Mouse (Mus musculus): ENCODE data around the gene 4930432K21Rik. TPM values are rescaled to one million over a fixed set of nuclear protein-coding genes. Genes with fewer than 3 reads are reported as not detected.
A peak's percentile ranks its signal among the peaks of the same experiment; 100 is the strongest.

The 4930432K21Rik gene
- polyA plus RNA-seq, 1 experiment from 2014 or later, result 1.9 TPM

DNA sequence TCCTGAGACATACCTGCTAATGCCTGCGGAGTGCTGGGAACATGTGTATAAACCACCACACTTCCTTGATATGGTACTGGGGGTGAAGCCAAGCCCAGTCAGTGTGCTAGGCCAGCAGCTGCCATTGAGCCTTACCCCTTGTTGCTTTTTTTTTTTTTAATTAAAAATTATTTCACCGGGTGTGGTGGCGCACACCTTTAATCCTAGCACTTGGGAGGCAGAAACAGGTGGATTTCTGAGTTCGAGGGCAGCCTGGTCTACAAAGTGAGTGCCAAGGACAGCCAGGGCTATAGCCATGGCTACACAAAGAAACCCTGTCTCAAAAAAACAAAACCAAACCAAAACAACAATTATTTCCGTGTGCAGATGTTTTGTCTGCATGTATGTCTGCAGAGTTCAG, 57.2 kb downstream of the 4930432K21Rik start:
- Histone ChIP-seq H3K9me3 (no peaks in the 10 kb centered on the region), H3K4me2 (no peak overlapping the region), H3K9ac (no peak overlapping the region), H3K27me3 (peaks cover 35% of the 10 kb centered on the region), H3K4me3 (no peak overlapping the region), H3K27ac (no peak overlapping the region), H3K4me1 (replicated peaks) (peaks cover 63% of the 10 kb centered on the region), H3K36me3 (peaks cover 5% of the 10 kb centered on the region; the same call in 1 of the 2 replicates)
- 87% methylated on average over 5 of the region's 5 CpGs for WGBS
- ATAC-seq (ENCODE audit: low FRiP score), result no peak

DNA sequence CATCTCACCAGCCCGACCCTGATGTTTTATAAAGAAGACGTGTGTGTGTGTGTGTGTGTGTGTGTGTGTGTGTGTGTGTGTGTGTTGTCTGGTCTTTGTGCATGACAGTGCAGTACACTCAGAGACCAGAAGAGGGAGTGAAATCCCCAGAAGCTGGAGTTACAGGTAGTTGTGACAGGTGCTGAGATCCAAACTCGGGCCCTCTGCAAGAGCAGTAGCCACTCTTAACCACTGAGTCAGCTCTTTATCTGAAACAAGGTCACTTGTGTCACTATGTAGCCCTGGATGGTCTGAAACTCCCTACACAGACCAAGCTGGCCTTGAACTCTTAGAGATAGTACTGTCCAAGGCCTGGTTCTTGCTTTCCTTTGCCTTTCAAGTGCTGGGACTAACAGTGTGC, 58.8 kb downstream of the 4930432K21Rik start:
- H3K27ac ChIP-seq, result no peak overlapping the region
- H3K4me2 ChIP-seq, result no peak overlapping the region
- no peak for ATAC-seq (ENCODE audit: low FRiP score)
- 90% methylated on average over 3 of the region's 3 CpGs for WGBS
- H3K9me3 ChIP-seq, result no peaks in the 10 kb centered on the region
- no peak overlapping the region for H3K4me3 ChIP-seq
- H3K4me1 ChIP-seq (replicated peaks), result peaks cover 51% of the 10 kb centered on the region
- no peak overlapping the region for H3K9ac ChIP-seq
- H3K27me3 ChIP-seq, result peaks cover 19% of the 10 kb centered on the region
- H3K36me3 ChIP-seq, result peaks cover 16% of the 10 kb centered on the region

DNA sequence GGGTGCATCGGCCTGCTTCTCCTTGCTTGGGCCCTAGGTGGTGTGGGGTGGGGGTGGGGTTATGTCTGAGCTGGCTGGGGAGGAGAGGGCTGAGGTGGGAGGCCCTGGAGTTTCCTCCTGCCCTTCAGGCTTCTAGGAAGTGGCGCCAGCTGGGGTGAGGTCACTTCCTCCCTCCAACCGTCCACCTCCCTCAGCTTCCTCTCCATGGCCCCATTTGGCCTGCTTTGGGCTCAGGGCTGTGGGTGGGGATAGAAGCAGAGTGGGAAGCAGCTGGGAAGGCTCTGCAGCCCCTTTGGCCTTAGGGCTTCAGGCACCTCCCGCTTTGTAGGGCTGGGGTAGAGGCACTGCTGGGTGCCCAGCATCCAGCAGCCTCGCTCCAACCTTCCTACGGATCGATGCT, 60.0 kb downstream of the 4930432K21Rik start:
- H3K4me2 ChIP-seq, result no peak overlapping the region
- H3K9ac ChIP-seq, result peak overlapping the region; percentile 57
- peaks cover 7% of the 10 kb centered on the region; the same call in 1 of the 2 replicates for H3K27me3 ChIP-seq
- no peaks in the 10 kb centered on the region for H3K9me3 ChIP-seq
- ATAC-seq (ENCODE audit: low FRiP score), result no peak
- peaks cover 27% of the 10 kb centered on the region for H3K36me3 ChIP-seq
- H3K4me3 ChIP-seq, result no peak overlapping the region
- peaks cover 45% of the 10 kb centered on the region for H3K4me1 ChIP-seq (replicated peaks)
- WGBS, result 69% methylated on average over 7 of the region's 7 CpGs
- peak overlapping the region; percentile 73 for H3K27ac ChIP-seq

DNA sequence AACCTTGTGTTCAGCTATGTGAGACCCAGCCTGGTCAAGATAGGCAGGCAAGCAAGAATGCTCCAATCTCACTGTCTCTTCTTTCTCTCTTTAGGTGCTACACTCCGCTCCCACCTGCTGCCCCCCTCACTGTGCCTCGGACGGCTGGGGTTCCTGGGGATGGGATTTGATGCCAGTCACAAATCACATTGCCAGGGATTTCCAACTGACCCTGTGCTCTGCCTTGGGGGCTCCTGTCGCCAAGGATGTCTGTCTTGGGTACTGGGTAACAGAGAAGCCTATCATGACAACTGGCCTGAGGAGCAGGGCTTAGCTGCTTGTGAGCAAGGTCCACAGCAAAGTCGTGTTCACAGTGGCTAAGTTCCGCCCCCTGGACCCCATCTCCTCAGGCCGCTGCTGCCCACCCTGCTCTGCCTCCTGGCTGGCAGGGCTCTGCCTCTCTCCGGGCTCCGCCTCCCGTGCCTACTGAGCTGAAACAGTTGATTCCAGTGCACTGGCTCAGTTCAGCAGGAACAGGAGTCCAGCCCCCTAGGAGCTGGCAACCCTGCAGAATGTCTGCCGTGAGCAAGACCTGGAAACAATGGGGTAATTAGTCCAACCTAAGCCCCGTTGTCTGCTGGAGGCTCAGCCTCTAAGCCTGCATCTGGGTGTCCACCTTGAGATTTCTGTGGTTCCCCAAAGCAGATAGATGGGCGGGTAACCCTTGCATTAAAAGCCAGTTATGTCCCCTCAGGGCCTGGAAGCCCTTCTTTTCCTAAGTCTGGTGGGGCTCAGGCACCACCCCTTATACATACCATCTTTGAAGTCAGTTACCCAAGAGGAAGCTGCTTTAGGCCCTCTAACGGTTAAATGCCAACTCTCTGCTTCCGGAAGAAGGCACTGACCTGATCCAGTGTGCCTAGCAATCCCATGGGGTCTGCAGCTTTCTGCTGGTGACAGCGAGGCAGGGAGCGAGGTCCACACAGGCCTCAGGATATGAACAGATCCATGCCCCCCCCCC, 60.9 kb downstream of the 4930432K21Rik start:
- H3K4me3 ChIP-seq, result no peak overlapping the region
- peak overlapping the region; percentile 57 for H3K9ac ChIP-seq
- H3K27ac ChIP-seq, result peak overlapping the region; percentile 73
- no peak for ATAC-seq (ENCODE audit: low FRiP score)
- peaks cover 36% of the 10 kb centered on the region for H3K4me1 ChIP-seq (replicated peaks)
- 45% methylated on average over 17 of the region's 17 CpGs for WGBS
- H3K27me3 ChIP-seq, result 0 out of 2 replicates have a peak, but pooled peaks cover 3% of the 10 kb centered on the region
- H3K4me2 ChIP-seq, result 0 out of 2 replicates have a peak overlapping the region, but pooled peaks have one; percentile 6
- H3K36me3 ChIP-seq, result peaks cover 36% of the 10 kb centered on the region
- no peaks in the 10 kb centered on the region for H3K9me3 ChIP-seq

GRCm38 (mm10) chr8:84210167-84210791, 62.5 kb downstream of the 4930432K21Rik start:
- no peak overlapping the region for H3K4me3 ChIP-seq
- peak; percentile 47 for ATAC-seq (ENCODE audit: low FRiP score)
- H3K27me3 ChIP-seq, result no peaks in the 10 kb centered on the region
- H3K9ac ChIP-seq, result peak overlapping the region; percentile 56; the same call in 1 of the 2 replicates
- H3K27ac ChIP-seq, result 0 out of 2 replicates have a peak overlapping the region, but pooled peaks have one; percentile 20
- H3K9me3 ChIP-seq, result no peaks in the 10 kb centered on the region
- 44% methylated on average over 31 of the region's 34 CpGs for WGBS
- H3K36me3 ChIP-seq, result peaks cover 51% of the 10 kb centered on the region
- peak overlapping the region; percentile 40 for H3K4me2 ChIP-seq
- peaks cover 31% of the 10 kb centered on the region for H3K4me1 ChIP-seq (replicated peaks)

GRCm38 (mm10) chr8:84211202-84211601, 63.4 kb downstream of the 4930432K21Rik start:
- H3K4me1 ChIP-seq (replicated peaks), result peaks cover 31% of the 10 kb centered on the region
- H3K27ac ChIP-seq, result no peak overlapping the region
- H3K4me2 ChIP-seq, result no peak overlapping the region
- no peak for ATAC-seq (ENCODE audit: low FRiP score)
- no peaks in the 10 kb centered on the region for H3K9me3 ChIP-seq
- H3K9ac ChIP-seq, result no peak overlapping the region
- no peaks in the 10 kb centered on the region for H3K27me3 ChIP-seq
- 97% methylated on average over 3 of the region's 3 CpGs for WGBS
- no peak overlapping the region for H3K4me3 ChIP-seq
- H3K36me3 ChIP-seq, result peaks cover 60% of the 10 kb centered on the region

GRCm38 (mm10) chr8:84211881-84212563, 64.2 kb downstream of the 4930432K21Rik start:
- Histone ChIP-seq H3K27ac (no peak overlapping the region), H3K36me3 (peaks cover 68% of the 10 kb centered on the region), H3K4me2 (no peak overlapping the region), H3K9ac (no peak overlapping the region), H3K4me1 (replicated peaks) (peaks cover 31% of the 10 kb centered on the region), H3K4me3 (no peak overlapping the region), H3K9me3 (no peaks in the 10 kb centered on the region), H3K27me3 (no peaks in the 10 kb centered on the region)
- 93% methylated on average over 31 of the region's 31 CpGs for WGBS
- no peak for ATAC-seq (ENCODE audit: low FRiP score)

- no peak for ATAC-seq (ENCODE audit: low FRiP score)
- no peak overlapping the region for H3K4me3 ChIP-seq
- WGBS, result 96% methylated on average over 4 of the region's 4 CpGs
- no peak overlapping the region for H3K9ac ChIP-seq
- H3K4me1 ChIP-seq (replicated peaks), result peaks cover 22% of the 10 kb centered on the region
- no peaks in the 10 kb centered on the region for H3K27me3 ChIP-seq
- H3K4me2 ChIP-seq, result no peak overlapping the region
- no peaks in the 10 kb centered on the region for H3K9me3 ChIP-seq
- no peak overlapping the region for H3K27ac ChIP-seq
- peaks cover 81% of the 10 kb centered on the region for H3K36me3 ChIP-seq
Observed at GRCm38 (mm10) chr8:84213277-84213676, 65.5 kb downstream of the 4930432K21Rik start.

DNA sequence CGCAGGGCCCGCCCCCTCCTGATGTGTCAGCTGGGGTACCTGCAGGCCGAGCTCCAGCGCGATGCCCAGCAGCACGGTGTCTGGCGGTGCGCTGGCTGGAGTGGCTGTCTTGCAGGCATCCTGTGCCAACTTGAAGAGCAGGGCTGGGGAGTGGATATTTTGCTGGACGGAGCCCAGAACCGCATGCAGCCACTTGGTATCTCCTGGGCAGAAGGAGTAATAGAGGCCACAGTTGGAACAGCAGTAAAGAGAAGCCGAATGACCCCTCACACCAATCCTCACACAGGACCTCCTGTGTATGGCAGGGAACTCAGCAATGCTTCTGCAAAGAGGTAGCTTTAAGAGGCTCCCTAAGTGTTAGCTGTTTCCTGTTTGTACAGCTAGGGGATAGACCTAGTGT, 69.4 kb downstream of the 4930432K21Rik start:
- no peak for ATAC-seq (ENCODE audit: low FRiP score)
- 98% methylated on average over 11 of the region's 11 CpGs for WGBS
- no peak overlapping the region for H3K27ac ChIP-seq
- H3K4me2 ChIP-seq, result no peak overlapping the region
- H3K9me3 ChIP-seq, result no peaks in the 10 kb centered on the region
- H3K36me3 ChIP-seq, result peaks cover 96% of the 10 kb centered on the region
- H3K4me1 ChIP-seq (replicated peaks), result no peaks in the 10 kb centered on the region
- H3K9ac ChIP-seq, result no peak overlapping the region
- no peak overlapping the region for H3K4me3 ChIP-seq
- H3K27me3 ChIP-seq, result no peaks in the 10 kb centered on the region

DNA sequence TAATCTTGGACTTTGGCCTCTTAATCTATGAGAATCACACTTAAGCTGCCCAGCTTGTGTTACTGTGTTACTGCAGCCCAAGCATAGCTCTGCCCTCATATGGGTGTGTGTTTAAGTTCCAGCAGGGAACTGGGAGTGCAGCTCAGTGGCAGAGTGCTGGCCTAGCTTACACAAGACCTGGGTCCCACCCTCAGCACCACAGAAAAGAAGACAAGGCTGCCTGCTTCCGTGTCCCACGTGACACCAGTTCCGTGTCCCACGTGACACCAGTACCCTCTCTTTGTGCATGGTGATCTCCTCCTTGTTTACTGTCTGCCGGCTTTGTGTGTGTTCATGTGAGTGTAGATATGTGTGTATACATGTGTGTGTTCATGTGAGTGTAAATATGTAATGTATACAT, 70.3 kb downstream of the 4930432K21Rik start:
- WGBS, result 93% methylated on average over 5 of the region's 5 CpGs
- Histone ChIP-seq H3K27ac (no peak overlapping the region), H3K9ac (no peak overlapping the region), H3K36me3 (peaks cover 96% of the 10 kb centered on the region), H3K9me3 (no peaks in the 10 kb centered on the region), H3K4me3 (no peak overlapping the region), H3K4me1 (replicated peaks) (no peaks in the 10 kb centered on the region), H3K27me3 (no peaks in the 10 kb centered on the region), H3K4me2 (no peak overlapping the region)
- ATAC-seq (ENCODE audit: low FRiP score), result no peak

DNA sequence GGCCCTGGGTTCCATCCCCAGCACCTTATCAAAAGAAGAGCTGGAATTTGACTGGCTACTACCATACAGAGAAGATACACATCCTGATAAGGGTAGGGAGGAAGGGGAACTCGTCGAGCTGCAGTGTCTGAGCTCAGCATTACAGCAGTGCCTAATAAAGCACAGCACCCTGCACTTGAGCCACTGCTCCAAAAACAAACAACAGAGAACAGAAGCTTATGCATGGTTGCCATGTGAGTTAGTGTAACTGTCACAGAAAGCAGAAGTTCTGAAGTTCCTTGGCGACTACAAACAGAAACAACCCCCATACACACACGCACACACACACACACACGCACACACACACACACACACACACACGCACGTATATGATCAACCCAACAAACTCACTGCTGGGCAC, 72.3 kb downstream of the 4930432K21Rik start:
- WGBS, result 87% methylated on average over 7 of the region's 7 CpGs
- no peaks in the 10 kb centered on the region for H3K4me1 ChIP-seq (replicated peaks)
- no peak for ATAC-seq (ENCODE audit: low FRiP score)
- no peak overlapping the region for H3K9ac ChIP-seq
- H3K36me3 ChIP-seq, result peaks cover 97% of the 10 kb centered on the region
- no peak overlapping the region for H3K4me2 ChIP-seq
- no peaks in the 10 kb centered on the region for H3K9me3 ChIP-seq
- H3K4me3 ChIP-seq, result no peak overlapping the region
- no peak overlapping the region for H3K27ac ChIP-seq
- no peaks in the 10 kb centered on the region for H3K27me3 ChIP-seq
